Mouse (Mus musculus) retina, embryonic 14.5 days (tissue): ENCODE results near the gene Gpr108.
A peak's percentile ranks its signal among the peaks of the same experiment; 100 is the strongest.

ENCODE experiments used
- DNase-seq: peaks from one replicate; pipeline ENCODE4 v3.0.0-alpha.2; 2015; ENCODE audit warnings: low spot score

The Gpr108 gene

DNA sequence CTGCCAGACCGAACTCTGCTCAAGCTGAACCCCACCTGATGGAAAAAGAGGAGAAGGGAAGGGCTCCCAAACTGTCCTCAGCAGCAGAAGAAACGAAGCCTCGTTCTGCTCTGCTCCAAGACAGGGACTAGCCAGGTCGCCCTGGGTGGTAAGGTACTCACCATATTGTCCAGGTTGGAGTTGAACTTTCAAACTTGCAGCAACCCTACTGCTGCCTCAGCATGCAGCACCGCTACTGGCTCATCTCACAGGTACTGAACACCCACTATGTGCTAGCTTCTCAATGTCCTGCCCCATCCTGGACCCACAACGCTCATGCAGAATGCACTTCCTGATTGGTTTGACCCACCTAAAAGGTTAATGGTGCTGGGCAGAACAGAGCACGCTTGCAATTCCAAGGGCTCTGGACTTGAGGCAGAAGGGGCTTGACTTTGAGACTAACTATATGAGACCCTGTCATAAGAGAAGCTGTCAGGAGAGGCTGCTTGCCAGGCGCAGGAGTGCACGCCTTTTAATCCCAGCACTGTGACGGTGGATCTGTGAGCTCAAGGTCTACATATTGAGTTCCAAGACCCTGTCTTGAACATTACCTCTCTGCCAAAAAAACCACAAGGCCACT lies 2.8 kb downstream of the Gpr108 start:
- no peak for DNase-seq

DNA sequence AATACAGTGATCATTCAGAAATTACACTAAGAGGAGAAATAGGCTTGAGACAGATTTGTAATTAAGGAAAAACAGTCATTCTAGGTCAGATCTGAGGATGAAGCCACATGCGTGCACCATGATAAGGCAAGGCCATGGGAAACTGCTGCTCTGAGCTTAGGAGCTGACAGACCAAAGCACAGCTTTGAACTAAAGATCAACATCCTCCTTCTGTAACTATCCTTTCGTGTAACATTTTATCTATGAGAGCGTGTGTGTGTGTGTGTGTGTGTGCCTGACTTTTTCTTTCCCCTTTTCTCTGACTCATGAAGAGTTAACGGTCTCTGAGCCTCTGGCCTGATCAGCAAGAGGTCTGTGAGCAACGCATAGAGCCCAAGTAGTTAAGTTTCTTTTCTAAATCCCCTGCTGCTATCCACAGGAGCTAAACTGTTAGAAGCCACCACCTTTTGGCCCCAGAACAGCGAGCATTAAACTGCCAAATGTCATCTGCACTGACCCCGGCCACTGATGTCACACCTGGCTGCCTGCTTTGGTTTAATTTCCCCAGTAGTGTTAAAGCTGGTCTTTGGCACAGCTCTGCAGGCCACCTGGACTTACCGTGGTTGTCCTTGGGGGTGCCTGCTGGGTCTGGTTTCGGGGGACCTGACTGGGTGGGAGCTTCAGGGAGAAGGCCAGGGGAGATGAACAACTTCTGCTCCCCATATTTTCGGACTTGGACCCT lies 4.4 kb downstream of the Gpr108 start:
- DNase-seq, result no peak

DNA sequence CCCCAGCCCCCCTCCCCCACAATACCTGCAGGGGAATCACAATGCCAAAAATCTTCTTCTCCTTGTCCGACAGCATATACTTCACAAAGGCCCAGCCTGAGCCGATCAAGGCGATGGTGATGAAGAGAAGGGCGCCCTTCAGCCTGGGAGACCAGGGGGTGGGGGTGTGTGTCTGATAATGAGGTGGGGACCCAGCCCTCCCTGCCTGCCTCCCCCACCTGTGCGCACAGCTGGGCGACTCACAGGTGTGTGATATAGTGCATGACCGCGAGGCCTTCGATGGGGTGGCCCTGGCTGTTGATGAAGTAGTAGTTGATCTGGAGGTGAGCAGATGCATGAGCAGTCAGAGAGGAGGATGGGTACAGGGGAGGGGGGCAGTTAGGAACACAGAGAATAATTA lies 11.1 kb downstream of the Gpr108 start:
- DNase-seq, result no peak

DNA sequence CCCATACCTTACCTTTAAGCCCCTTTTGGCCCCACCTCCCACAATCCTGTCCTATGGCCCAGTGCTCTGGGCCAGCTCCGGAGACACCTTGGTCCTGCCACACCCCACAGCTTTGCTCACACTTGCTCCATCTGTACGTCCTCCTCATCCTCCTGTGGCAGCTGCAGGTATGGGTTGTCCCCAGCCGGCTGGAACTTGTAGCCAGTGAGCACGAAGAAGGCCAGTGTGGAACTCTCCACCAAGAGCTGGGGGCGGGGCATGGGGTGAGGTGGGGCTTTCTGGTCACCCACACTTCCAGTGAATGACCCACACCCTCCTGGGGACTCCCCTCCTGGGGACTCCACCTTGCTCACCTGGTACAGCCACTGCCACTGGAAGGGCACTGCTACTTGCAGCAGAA lies 12.4 kb downstream of the Gpr108 start:
- no peak for DNase-seq

DNA sequence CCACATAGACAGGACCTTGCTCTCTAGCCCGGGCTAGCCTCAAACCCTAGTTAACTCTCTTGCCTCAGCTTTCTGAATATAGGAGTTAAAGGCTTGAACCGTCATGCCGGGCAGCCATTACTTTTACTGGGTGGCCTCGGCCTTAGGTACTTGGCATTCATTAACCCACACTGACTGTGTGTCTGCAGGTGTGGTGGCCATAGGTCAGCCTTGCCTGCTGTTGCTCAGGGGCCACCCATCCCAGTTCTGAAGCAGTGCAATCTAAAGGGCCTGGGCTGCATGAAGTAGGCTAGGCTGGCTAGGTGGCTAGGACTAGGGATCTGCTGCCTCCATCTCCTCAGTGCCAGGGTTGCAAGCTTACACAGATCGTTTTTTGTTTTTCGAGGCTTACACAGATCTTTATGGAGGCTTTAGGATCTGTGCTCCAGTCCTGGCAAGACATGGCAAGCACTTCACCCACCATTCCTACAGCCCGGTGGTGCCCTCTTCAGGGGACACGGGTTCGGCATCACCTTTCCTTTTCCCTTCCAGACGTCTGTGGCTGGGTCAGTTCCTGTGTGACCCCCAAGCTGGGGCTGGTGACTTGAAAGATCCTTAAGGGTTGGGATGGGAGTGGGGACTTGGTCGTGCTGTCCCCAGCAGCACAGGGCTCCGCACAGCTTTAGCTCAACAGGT lies 13.9 kb downstream of the Gpr108 start:
- DNase-seq, result no peak

DNA sequence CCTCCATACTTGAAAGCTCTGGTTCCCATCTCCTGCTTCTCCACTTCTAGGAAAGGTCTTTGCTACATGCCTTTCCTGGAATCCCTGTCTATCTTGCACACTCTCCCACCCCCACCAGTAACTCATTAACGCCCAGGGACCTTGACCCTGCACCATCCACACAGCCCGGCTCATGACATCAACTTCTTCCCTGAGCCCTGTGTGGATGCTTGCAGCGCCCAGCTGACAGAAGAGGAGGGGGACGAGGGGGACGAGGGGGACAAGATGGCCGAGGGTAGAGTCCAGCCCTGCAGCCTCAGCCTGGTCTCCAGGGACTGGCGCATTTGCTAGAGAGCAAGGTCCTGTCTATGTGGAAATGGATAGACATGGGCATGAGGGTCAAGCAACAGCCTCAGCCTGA lies 15.2 kb downstream of the Gpr108 start:
- DNase-seq, result peak; percentile 33

DNA sequence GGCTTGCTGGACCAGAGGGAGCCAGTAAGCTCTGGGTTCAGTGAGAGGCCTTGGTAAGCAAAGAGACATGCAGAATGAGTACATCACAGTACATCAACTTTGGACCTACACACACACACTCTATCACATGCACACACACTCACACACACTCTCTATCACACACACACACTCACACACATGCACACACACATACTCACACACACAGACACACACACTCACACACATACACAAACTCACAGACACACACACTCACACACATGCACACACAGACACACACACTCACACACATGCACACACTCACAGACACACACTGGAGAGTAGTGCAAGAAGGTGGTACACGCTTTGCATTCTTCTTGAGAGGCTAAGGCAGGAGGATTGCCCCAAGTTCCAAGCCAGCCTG lies 16.0 kb downstream of the Gpr108 start:
- no peak for DNase-seq

DNA sequence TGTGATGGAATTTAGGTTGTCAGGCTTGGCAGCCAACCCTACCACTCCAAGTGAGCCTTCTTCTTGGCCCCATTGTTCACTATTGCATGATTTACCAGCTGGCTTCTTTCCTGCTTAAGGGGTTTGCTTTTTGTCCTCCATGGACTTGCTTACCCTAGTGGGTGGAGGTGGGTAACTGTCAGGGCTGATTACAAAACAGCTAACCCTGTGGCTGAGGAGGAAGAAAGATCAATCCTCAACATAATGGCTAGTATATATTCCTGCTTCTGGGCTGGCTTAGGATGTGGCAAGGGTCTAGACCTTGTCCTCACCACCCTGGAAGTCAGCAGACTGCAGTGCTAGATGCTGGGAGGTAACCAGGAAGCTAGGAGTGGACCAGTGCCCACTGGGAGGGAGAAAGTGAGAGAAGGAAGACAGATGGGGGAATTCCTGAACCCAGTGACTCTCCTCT lies 16.9 kb downstream of the Gpr108 start:
- DNase-seq, result no peak

DNA sequence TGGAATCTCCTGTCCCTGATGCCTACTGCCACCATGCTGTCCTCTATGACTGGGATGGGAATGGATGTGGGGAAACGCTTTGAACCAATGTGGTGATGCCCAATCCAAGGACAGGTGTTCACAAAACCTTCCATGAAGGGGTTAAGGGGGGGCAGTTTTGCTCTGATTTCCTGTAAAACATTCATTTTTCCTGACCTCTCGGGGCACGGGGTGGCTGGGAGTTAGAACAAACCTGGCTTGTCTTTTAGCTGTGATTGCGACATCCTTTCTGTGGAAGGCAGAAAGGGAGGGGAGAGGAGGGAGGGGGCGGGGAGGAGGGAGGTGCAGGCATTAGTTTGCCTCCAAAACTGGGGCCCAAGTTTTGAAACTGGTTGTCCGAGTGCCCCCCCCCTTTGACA lies 17.5 kb downstream of the Gpr108 start:
- no peak for DNase-seq

DNA sequence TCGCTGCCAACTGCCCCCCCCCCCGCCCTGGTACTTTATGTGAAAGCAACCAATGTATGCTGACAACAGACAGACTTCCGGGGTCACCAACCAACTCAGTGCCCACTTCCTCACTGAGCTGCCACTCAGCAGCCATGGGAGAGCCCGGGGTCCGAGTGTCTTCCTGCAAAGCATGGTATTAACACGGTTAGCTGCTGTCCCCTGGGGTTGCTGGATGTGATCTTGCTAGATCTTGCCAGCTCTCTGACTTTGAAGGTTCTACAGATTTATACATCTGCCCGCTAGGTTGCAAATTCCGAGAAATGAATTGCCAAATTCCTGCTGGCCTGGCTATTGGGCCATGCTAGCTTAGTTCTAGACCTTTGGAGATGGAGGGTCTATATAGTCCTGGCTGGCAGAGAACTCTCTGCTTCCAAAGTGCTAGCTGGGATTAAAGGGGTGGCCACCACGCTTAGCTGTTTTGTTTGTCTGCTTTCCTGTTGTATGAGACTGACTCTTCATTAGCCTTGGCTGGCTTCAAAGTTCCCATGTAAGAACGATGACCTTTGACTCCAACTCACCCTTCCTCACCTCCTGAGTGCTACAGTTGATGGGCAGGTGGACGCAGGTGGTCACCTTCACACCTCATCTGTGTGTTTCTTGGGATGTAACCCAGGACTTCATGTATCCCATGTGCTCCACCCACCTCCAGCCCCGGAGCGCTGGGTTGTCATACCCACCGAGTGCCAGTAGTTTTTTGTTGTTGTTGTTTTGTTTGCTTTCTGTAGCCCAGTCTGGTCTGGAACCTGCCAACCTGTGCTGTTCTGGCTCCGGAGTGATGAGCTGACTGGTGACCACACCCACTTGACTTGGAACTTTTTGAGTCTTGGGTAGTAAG lies 18.2 kb downstream of the Gpr108 start:
- DNase-seq, result no peak

DNA sequence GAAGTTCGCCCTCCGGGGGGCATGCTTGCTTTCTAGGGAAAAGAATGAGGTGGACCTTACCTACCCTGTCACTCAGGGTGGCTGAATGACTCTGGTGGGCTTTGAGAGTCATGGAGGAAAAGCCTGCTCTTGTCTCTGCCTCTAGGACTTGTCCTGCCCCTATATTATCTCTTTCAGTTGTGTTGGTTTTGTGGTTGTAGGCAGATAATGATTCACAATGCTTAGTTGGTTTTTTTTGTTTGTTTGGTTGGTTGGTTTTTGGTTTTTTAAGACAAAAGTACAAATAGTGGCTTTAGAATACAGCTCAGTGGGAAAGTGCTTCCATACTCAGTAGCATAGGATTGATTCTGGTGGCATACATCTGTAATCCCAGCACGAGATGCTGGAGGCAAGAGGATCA lies 19.4 kb downstream of the Gpr108 start:
- DNase-seq, result no peak

DNA sequence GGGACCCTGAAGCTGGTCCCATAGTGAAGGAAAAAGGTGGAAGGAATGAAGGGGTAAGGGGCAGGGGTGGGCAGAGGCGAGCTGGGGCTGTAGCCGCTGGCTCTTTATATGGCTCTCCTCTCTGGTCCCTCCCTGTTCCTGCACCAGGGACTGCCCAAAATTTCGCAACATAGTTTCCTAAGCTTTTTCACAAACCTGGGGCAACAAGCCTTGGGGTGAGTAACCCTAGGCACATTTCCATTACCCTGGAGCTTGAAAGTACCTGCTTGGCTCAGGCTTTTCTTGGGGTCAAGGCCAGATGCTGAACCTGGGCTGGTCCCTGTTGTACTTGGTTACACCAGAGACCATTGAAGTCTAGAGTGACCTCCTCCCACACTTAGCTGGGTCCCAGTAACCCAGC lies 20.2 kb downstream of the Gpr108 start, which contains the start of gene C3:
TSS of gene C3 (minus strand) at position 123 of the 400 bp plus-strand sequence.
- DNase-seq, result no peak

DNA sequence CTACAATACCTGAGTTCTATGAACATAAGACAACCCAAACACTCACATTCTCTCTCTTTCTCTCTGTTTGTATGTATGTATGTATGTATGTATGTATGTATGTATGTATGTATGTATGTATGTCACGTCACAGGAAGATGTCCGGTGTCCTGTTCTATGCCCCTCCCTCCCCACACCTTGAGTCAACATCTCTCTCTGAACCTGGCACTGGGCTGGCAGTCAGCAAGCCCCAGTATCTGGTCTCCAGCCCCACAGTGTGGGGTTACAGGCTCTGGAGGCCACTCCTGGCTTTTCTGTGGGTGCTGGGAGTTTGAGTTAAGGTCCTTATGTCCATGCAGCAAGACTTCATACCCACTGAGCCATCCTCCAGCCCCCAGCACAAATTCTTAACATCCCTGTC lies 20.8 kb downstream of the Gpr108 start:
- DNase-seq, result no peak

DNA sequence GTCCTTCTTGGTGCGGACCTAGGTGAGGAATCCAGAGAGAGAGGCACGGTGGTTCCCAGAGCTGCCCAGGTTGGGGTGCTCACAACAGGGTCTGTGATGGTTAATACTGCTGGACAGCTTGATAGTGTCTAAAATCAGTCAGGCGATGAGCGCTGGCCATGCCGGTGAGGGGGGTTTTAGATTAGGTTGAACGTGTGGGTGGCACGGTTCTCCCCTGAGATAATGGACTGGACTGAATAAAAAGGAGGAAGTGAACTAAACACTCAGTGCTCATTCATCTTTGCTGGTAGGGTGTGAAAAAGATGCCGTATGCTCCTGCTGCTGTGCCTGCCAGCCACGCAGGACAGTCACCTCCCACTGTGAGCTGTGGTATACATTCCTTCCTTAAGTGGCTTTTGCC lies 24.9 kb downstream of the Gpr108 start:
- no peak for DNase-seq

DNA sequence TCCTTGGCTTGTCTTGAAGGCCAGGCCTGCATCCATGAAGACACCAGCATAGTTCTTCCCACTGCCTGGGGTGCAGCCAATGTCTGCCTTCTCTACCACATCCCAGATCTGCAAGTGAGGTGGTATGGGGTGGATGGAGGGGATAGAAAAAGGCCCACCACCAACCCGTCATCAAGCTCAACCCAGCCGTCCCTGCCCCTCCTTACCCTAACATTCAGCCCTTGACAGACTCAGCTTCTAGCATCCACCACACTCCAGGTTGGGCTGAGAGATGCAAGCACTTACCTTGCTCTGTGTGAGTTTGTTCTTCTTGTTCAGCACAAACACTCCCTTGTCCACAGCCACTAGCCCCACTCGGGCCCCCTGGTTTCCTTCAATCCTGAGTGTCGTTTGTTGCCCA lies 26.3 kb downstream of the Gpr108 start:
- DNase-seq, result no peak

DNA sequence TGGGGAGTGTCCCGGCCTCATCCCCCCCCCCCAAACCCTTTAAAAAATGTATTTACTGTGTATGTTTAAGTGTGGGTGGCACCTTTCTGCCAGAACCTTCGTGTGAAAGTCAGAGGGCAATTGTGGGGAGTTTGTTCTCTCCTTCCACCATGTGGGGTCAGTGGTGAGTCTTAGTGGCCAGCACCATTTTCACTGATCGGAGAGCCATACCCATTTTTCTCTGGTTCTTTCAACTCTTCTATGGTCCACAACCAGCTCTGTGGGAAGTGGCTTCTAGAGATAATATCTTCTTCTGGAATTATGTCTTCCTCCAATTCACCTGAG lies 28.4 kb downstream of the Gpr108 start:
- peak; percentile 59 for DNase-seq

DNA sequence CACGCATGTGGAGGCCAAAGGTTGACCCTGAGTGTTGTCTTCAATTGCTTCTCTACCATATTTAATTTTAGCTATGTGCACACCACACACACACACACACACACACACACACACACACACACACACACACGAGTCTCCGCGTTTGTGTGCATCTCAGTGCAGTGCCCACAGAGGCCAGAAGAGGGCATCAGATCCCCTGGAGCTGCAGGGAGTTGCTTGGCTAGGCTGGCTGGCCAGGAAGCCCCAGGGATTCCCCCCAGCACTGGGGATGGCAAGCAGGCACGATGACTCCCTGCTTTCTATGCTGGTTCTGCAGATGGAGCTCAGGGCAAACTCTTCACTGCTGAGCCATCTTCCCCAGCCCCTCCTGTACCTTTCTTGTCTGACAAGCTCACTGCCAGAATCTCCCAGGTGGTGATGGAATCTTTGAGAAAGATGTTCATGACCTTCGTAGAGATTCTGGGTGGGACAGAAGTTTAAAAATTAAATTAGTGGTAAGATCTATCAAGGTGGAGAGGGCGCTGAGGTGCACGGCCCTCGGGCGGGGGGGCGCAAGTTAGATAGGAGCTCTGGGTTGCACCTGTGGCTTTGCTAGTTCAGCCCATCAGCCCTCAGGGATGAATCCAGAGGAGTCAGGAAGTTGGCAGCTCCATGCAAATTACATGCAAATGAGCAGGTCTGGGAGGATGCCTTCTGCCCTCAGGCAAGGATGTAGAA lies 28.9 kb downstream of the Gpr108 start:
- DNase-seq, result peak; percentile 77

DNA sequence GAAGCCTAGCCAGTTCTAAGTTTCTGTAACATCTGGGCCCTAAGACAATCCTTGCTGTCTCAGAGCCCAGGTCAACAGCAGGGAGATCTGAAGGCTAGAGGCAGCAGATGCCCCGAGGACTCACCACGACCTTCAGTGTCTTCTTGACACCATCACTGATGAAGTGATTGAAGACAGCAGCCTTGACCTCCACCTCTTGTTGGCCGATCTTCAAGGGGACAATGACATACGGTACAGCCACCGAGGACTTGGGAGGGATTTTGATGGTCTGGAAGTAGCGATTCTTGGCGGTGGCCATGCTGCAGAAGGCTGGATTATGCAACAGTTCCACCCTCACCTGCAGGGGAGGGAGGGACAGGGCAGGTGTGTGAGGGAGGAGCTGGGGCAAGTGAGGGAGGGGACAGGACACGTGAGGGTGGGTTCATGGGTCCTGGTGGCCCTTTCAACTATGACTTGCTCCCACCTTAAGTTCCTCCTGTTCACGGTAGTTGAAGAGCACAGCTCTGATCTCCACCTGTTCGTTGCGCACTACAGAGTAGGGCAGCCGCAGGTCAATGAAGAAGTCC lies 29.8 kb downstream of the Gpr108 start:
- no peak for DNase-seq

DNA sequence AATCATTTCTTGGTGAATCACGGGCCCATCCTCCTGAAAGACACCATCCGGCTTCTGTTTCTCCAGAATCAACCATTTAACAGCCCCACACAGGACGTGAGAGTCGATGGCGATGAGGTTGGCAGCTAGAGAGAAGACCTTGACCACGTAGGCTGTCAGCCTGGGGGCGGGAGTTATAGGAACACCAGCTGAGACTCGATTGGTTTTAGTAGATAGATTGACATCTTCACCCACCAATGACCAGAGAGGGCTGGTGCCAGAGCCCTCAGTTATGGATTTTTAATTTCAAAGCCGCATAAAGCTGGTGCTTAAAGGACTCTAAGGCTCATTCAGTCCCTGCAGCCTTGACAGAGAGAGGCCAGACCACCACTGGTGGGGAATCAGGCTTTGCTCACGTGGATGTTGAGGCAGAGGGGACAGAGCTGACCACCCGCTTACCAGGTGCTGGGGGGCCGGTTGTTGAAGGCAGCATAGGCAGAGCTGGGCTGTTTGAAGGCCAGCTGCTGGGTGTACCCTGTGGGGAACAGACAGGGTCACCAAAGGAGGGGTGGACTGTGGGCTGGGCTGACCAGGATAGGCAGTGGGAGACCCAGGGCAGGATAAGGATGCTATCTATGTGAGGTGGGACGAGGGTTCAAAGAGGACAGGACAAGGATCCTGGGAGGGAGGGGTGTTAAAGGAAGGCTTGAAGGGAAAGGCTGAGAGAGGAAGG lies 33.4 kb downstream of the Gpr108 start:
- peak; percentile 80 for DNase-seq

DNA sequence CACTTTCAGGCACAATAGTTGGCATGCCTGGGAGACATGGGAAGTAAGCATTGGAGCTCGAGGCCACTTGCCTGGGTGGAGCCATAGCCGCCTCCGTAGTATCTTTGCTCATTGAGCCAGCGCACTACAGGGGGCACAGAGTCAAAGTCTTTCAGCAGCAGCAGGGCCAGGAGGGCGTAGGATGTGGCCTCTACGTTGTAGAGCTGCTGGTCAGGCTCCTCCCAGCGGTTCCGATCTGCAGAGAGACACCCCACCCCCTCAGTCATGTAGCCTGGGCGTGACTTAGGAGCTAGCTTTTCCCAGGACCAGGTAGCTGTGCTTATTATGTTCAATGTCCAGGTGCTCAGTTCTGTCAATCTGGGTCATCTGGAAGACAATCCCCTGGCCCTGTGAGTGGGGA lies 36.7 kb downstream of the Gpr108 start:
- DNase-seq, result no peak

DNA sequence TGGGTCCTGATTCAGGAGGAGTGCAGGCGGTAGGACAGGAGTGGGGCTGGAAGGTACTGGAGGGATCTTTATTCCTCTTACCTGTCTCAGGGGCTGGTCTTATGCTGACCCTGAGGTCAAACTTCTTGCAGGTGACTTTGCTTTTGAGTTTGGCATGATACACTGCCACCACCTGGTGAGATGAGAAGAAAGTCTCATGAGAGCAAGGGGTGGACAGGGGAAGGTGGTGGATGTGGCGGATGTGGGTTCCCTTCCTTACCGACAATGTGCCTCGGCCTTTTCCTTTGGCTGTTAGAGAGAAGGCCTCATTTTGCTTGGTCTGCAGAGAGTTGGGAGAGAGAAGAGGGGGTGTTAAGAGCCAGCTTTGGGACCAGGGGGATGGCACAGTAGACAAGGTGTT lies 38.9 kb downstream of the Gpr108 start:
- no peak for DNase-seq
